Mouse (Mus musculus) testis, postnatal 14 days (tissue): ENCODE results near the gene Polr2j.

Experiments used
- DNase-seq: peaks from one replicate; pipeline ENCODE4 v3.0.0; 2021; ENCODE audit warnings: low spot score

Polr2j gene

GRCm38 (mm10) chr5:136167296-136167695 is 50.9 kb downstream of the Polr2j start:
- no peak for DNase-seq

- DNase-seq, result no peak
Measured at GRCm38 (mm10) chr5:136168071-136168470, 51.6 kb downstream of the Polr2j start.

- no peak for DNase-seq
Measured at GRCm38 (mm10) chr5:136169626-136170511, 53.4 kb downstream of the Polr2j start.

- DNase-seq, result peak; percentile 57
Measured at GRCm38 (mm10) chr5:136170512-136171362, 54.3 kb downstream of the Polr2j start, which contains the start of gene Orai2. Gene Orai2, minus strand, starts transcription at chr5:136170713.

GRCm38 (mm10) chr5:136171363-136172341 is 55.2 kb downstream of the Polr2j start:
- no peak for DNase-seq
